Mouse (Mus musculus): ENCODE measurements around the gene Tmcc1. TPM values are rescaled to one million over a fixed set of nuclear protein-coding genes. Genes with fewer than 3 reads are reported as not detected.
"Not testable (repeated sequence)": the region's sequence is repeated elsewhere in the genome, so short reads cannot be mapped to it uniquely, and the experiment has no call there.

Gene Tmcc1
- total RNA-seq, 2 experiments from 2014 or later = 11.0 to 12.6 TPM

DNA sequence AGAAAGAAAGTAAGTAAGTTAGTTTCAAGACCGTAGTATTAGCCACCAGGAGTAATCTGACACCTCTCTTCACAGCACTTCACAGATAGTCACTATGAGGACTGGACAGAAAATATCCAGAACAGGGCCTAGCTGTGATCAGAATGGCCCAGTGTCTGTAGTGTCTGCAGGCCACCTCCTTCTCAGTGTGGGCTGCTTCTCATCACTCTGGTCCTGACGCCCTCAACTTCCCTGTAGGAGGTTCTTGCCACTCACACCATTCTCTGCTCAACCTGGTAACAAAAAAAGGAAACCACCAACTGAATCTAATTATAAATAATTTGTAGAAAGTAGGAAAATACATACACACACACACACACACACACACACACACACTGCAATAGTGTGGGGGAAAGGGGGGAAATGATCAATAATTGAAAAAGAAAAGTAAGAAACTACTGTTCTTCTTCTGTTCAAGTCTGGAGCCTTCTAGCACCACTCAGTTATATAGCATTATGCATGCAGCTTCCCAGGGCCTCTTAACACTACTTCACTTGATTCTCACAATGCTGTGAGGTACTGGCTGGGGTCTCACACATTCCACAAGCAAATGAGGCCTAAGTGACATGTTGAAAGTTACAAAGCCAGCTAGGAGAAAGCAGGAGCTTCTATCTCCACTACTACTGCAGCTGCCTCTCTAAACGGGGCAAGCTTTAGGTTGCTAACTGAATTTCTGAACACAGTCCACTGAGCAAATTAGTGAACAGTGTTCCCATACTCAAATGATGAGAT lies 38.2 kb downstream of the Tmcc1 start:
- no peak for ATAC-seq (replicated peaks; ENCODE audit: low FRiP score, poor library complexity, severe bottlenecking)

- ATAC-seq (replicated peaks; ENCODE audit: low FRiP score, poor library complexity, severe bottlenecking) = no peak
Measured at GRCm38 (mm10) chr6:116147386-116147785, 45.9 kb downstream of the Tmcc1 start.

DNA sequence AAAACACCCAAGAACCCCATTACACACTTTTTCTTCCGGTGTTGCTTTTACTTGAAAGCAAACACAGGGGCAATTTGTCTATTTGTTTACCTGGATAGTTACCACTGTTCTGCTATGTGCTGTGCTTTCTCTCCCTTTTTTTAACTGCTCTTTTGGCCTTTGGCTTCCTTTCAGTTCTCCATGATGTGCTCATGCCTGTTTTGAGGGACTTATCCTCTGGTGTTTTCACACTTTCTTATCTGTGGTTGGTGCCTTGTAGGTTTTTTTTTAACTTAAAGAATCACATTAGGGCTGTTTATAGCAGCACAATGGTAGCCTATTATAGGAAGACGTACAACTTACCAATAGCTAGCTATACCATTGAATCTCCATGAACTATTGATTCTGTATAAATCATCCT lies 51.6 kb downstream of the Tmcc1 start:
- no peak for ATAC-seq (replicated peaks; ENCODE audit: low FRiP score, poor library complexity, severe bottlenecking)

GRCm38 (mm10) chr6:116140782-116141181 lies 52.5 kb downstream of the Tmcc1 start:
- ATAC-seq (replicated peaks; ENCODE audit: low FRiP score, poor library complexity, severe bottlenecking) = no peak

GRCm38 (mm10) chr6:116139143-116139856 lies 54.0 kb downstream of the Tmcc1 start:
- no peak for ATAC-seq (replicated peaks; ENCODE audit: low FRiP score, poor library complexity, severe bottlenecking)

DNA sequence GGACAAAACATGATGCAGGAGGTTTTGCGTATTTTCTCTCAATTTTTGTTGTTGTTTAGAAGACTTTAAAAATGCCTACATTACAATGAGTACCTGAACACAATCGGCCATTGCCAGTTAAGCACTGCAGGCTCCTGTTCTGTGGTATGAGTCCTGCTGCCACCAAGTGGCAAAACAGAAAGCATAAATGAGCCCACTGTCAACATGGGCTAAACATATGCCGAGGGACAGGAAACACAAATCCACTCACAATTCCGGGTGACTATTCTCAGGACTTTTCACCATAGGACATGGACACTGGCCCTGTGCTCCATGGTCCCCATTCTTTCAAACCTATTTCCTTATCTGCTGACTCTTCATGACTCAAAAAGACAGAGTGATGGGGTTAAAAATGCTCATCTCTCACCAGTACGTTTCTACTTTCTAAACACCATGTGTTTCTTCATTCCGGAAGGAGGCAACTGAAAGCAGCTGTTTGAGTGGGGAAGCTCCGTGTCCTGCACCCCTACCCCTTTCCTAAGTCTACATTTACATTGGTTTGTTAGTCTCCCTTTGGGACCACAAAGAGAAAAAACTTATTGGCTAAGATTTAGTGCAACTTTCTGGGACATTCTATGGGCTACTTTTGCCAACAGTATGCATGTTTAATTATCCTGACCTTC lies 57.2 kb downstream of the Tmcc1 start:
- ATAC-seq (replicated peaks; ENCODE audit: low FRiP score, poor library complexity, severe bottlenecking) = no peak

DNA sequence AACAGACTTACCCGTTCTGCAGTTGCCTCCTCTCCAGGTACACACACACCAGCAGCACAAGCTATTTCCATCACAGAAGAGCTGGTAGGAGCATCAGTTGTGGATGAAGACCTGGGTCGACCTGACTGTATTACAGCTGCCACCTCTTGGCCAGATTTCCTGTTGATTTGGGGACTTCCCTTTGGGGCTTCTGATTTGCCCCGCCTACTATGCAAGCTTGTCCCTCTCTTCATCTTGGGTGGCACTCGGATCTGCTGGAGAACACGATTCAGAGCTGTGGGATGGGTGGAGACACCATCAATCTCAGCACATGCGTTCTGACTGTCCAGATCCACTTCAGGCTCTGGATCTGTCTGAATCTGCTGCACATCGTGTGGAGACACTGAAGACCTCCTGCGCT lies 59.5 kb downstream of the Tmcc1 start:
- no peak for ATAC-seq (replicated peaks; ENCODE audit: low FRiP score, poor library complexity, severe bottlenecking)

- no peak for ATAC-seq (replicated peaks; ENCODE audit: low FRiP score, poor library complexity, severe bottlenecking)
Measured at GRCm38 (mm10) chr6:116131771-116132170, 61.5 kb downstream of the Tmcc1 start.

DNA sequence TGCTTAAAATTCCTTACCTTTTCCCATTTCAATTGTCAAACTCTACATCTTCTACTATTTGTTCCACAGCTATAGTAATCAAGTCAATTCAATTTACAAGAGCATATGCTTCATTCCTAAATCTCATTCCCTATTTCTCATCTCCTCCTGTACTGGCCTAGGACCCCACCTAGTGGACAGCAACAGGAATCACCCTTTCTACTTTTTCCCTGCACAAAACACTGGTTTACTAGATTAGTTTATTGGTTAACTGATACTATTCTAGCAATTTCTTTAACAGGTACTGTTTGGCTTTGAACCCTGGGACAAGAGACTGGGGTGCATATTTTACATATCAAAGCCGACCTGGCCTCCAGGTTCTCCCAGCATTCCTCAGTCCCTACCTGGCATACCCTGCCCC lies 64.6 kb downstream of the Tmcc1 start:
- ATAC-seq (replicated peaks; ENCODE audit: low FRiP score, poor library complexity, severe bottlenecking) = no peak

DNA sequence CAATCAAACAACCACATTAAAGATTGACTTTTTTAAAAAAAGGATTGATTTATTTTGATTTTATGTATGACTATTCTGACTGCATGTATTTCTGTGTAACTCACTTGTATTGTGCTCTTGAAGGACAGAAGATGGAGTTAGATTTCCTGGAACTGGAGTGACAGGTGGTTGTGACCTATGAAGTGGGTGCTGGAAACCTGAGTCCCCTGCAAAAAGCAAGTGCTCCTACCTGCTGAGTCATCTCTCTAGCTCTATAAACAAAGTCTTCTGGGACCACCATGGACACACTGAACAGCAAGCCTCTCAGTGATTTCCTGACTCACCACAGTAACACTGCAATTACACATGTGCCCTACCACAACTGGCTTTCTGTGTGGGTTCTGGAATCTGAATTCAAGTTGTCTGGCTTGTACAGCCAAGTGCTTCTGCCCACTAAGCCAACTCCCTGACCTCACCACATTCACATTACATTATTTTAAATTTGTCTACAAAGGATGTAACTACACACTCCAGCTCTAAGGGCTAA lies 65.3 kb downstream of the Tmcc1 start:
- ATAC-seq (replicated peaks; ENCODE audit: low FRiP score, poor library complexity, severe bottlenecking) = no peak

DNA sequence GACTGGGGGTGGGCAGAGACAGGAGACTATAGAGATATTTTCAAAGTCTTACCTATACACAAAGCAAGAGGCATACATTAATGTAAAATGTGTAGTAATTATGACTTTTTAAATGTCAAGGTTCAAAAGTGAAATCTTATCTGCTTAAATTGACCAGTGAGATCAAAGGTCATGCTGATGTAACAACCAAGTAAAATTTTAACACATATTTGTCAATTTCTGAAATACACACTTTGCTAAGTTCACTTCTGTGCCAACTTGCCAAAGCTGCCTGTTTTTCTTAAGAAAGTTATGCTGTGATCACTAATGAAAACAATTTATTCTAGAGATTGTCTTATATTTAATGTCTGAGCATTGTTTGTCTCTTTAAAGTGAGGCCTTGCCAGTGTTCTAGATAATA lies 66.7 kb downstream of the Tmcc1 start:
- no peak for ATAC-seq (replicated peaks; ENCODE audit: low FRiP score, poor library complexity, severe bottlenecking)

DNA sequence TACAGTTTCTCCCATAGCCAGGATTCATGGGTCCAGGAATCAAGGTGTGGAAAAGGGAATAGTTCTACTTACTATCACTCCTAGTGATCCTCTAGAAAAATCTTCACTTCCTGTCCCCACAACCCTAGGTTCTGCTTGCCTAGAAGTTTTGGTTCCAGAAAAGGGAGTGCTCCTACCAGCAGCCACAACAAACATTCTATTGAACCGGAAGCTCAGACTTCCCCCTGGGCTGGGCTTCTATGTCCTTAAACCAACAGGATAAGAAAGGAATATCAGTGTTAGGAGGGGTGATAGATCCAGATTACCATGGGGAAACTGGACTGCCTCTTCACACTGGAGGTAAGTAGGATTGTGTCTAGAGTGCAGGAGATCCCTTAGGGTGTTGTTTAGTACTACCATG lies 70.4 kb downstream of the Tmcc1 start:
- ATAC-seq (replicated peaks; ENCODE audit: low FRiP score, poor library complexity, severe bottlenecking) = no peak

GRCm38 (mm10) chr6:116119669-116120068 lies 73.6 kb downstream of the Tmcc1 start:
- ATAC-seq (replicated peaks; ENCODE audit: low FRiP score, poor library complexity, severe bottlenecking) = no peak

DNA sequence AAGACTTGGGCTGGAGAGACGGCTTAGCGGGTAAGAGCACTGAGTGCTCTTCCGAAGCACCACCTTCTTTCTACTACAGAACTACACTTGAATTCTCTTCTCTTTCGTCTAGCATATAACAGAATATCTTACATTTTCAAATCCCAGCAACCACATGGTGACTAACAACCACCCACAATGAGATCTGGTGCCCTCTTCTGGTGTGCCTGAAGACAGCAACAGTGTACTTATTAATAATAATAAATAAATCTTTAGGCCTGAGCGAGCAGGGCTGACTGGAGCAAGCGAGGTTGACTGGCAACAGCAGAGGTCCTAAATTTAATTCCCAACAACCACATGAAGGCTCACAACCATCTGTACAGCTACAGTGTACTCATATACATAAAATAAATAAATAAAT lies 76.7 kb downstream of the Tmcc1 start:
- ATAC-seq (replicated peaks; ENCODE audit: low FRiP score, poor library complexity, severe bottlenecking) = not testable (repeated sequence)

DNA sequence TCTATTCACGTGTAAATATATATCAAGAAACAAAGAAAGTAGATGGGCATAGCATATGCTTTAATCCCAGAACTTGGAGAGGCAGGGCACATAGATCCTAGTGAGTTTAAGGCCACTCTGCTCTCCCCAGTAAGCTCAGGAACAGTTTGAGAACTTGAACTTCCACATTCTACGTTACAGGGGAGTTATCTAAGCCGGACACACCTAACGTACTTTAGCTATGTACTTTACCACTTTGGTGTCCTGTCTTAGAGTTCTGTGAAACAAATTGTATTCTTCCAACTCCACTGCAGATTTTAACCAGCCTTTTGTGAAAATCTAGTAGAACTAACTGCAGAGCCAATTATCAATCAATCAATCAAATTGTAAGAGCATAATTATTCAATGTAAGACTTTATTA lies 82.7 kb downstream of the Tmcc1 start:
- ATAC-seq (replicated peaks; ENCODE audit: low FRiP score, poor library complexity, severe bottlenecking) = no peak

DNA sequence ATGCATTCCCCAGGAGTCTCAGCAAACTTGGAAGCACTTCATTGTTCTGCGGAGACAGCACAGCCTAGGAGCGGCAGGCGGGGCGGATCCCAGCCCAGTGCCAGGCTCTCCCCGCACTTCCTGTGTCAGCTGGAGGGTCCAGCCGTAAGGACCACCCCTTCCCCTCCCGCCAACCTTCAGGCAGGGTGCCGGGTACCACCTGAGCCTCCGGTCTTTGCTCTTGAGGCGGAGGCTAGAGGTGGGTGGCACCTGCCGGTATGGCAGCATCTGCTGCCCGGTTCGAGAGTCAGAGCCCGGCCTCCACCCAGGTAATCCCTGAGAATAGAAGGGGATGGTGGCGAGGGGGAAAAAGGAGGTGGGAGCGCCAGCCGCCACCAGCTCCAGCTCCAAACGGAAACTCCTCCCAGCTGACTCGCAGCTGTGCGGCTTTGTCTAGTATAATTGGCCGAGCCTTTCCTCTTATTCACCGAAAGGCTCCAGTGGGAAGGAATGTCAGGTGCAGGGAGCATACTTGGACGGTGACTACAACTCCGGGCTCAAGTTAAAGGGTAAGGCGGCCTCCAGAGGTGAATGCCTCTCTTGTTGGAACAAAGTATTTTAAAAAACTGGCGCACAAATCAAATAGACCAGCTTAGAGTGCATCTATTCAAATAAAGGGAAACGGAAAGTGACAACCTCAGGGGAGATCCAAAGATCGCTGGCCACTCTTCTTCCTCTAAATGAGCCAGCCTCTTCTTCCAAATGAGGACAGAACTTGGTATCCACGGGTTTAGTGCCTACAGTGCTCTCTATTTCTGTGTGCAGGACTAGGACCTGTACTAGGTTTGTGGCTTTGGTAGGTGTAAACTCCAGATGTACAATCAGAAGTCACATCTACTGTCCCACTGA lies 85.6 kb downstream of the Tmcc1 start:
- peak; percentile 54 for ATAC-seq (replicated peaks; ENCODE audit: low FRiP score, poor library complexity, severe bottlenecking)

- ATAC-seq (replicated peaks; ENCODE audit: low FRiP score, poor library complexity, severe bottlenecking) = no peak
Measured at GRCm38 (mm10) chr6:116106967-116107470, 86.3 kb downstream of the Tmcc1 start.

- ATAC-seq (replicated peaks; ENCODE audit: low FRiP score, poor library complexity, severe bottlenecking) = no peak
Measured at GRCm38 (mm10) chr6:116097579-116097978, 95.7 kb downstream of the Tmcc1 start.

GRCm38 (mm10) chr6:116089402-116089801 lies 103.9 kb downstream of the Tmcc1 start:
- ATAC-seq (replicated peaks; ENCODE audit: low FRiP score, poor library complexity, severe bottlenecking) = no peak

GRCm38 (mm10) chr6:116086036-116086435 lies 107.2 kb downstream of the Tmcc1 start:
- no peak for ATAC-seq (replicated peaks; ENCODE audit: low FRiP score, poor library complexity, severe bottlenecking)

All from erythroid progenitor cell, adult 5-6 weeks (primary cell).